Mouse (Mus musculus): ENCODE results near the gene Kcnk1. TPM values are rescaled to one million over a fixed set of nuclear protein-coding genes. Genes with fewer than 3 reads are reported as not detected.

Kcnk1 gene
- polyA plus RNA-seq, 1 experiment, result 14.7 TPM

- Histone ChIP-seq H3K4me1 (ENCODE audit: control insufficient read depth, insufficient read depth, low read length) (no peaks in the 10 kb centered on the region), H3K4me3 (replicated peaks; ENCODE audit: extremely low read depth, low read depth, low read length) (no peak overlapping the region)
- TF ChIP-seq CTCF (IDR thresholded peaks at IDR 0.05; ENCODE audit: insufficient read depth, low read length) (no peak), POLR2A (IDR thresholded peaks at IDR 0.05; ENCODE audit: borderline replicate concordance, extremely low read depth, low read depth, low read length) (no peak)
- no peak for DNase-seq
- WGBS, result 60% methylated on average over 9 of the region's 9 CpGs
Measured at GRCm38 (mm10) chr8:126063832-126064409, 69.0 kb downstream of the Kcnk1 start.

GRCm38 (mm10) chr8:126064587-126065145 is 69.7 kb downstream of the Kcnk1 start:
- 49% methylated on average over 8 of the region's 8 CpGs for WGBS
- DNase-seq, result no peak
- Histone ChIP-seq H3K4me3 (replicated peaks; ENCODE audit: extremely low read depth, low read depth, low read length) (no peak overlapping the region), H3K4me1 (ENCODE audit: control insufficient read depth, insufficient read depth, low read length) (no peaks in the 10 kb centered on the region)
- no peak for TF ChIP-seq CTCF (IDR thresholded peaks at IDR 0.05; ENCODE audit: insufficient read depth, low read length)
- TF ChIP-seq POLR2A (IDR thresholded peaks at IDR 0.05; ENCODE audit: borderline replicate concordance, extremely low read depth, low read depth, low read length), result no peak

GRCm38 (mm10) chr8:126067306-126067705 is 72.3 kb downstream of the Kcnk1 start:
- TF ChIP-seq CTCF (IDR thresholded peaks at IDR 0.05; ENCODE audit: insufficient read depth, low read length) (no peak), POLR2A (IDR thresholded peaks at IDR 0.05; ENCODE audit: borderline replicate concordance, extremely low read depth, low read depth, low read length) (no peak)
- DNase-seq, result no peak
- 68% methylated on average over 6 of the region's 6 CpGs for WGBS
- Histone ChIP-seq H3K4me1 (ENCODE audit: control insufficient read depth, insufficient read depth, low read length) (no peaks in the 10 kb centered on the region), H3K4me3 (replicated peaks; ENCODE audit: extremely low read depth, low read depth, low read length) (no peak overlapping the region)

- H3K4me1 ChIP-seq (ENCODE audit: control insufficient read depth, insufficient read depth, low read length), result no peaks in the 10 kb centered on the region
- H3K4me3 ChIP-seq (replicated peaks; ENCODE audit: extremely low read depth, low read depth, low read length), result no peak overlapping the region
- TF ChIP-seq CTCF (IDR thresholded peaks at IDR 0.05; ENCODE audit: insufficient read depth, low read length) (no peak), POLR2A (IDR thresholded peaks at IDR 0.05; ENCODE audit: borderline replicate concordance, extremely low read depth, low read depth, low read length) (no peak)
- no peak for DNase-seq
- WGBS, result 80% methylated on average over 6 of the region's 6 CpGs
Measured at GRCm38 (mm10) chr8:126068136-126068535, 73.2 kb downstream of the Kcnk1 start.

GRCm38 (mm10) chr8:126072678-126073077 is 77.7 kb downstream of the Kcnk1 start:
- Histone ChIP-seq H3K4me1 (ENCODE audit: control insufficient read depth, insufficient read depth, low read length) (no peaks in the 10 kb centered on the region), H3K4me3 (replicated peaks; ENCODE audit: extremely low read depth, low read depth, low read length) (no peak overlapping the region)
- no peak for DNase-seq
- TF ChIP-seq CTCF (IDR thresholded peaks at IDR 0.05; ENCODE audit: insufficient read depth, low read length) (no peak), POLR2A (IDR thresholded peaks at IDR 0.05; ENCODE audit: borderline replicate concordance, extremely low read depth, low read depth, low read length) (no peak)
- WGBS, result 74% methylated on average over 5 of the region's 5 CpGs

GRCm38 (mm10) chr8:126073141-126073740 is 78.3 kb downstream of the Kcnk1 start:
- no peak overlapping the region for H3K4me3 ChIP-seq (replicated peaks; ENCODE audit: extremely low read depth, low read depth, low read length)
- TF ChIP-seq CTCF (IDR thresholded peaks at IDR 0.05; ENCODE audit: insufficient read depth, low read length) (no peak), POLR2A (IDR thresholded peaks at IDR 0.05; ENCODE audit: borderline replicate concordance, extremely low read depth, low read depth, low read length) (no peak)
- no peaks in the 10 kb centered on the region for H3K4me1 ChIP-seq (ENCODE audit: control insufficient read depth, insufficient read depth, low read length)
- WGBS, result 60% methylated on average over 7 of the region's 7 CpGs
- DNase-seq, result no peak

GRCm38 (mm10) chr8:126074111-126074510 is 79.1 kb downstream of the Kcnk1 start:
- DNase-seq, result no peak
- TF ChIP-seq POLR2A (IDR thresholded peaks at IDR 0.05; ENCODE audit: borderline replicate concordance, extremely low read depth, low read depth, low read length) (no peak), CTCF (IDR thresholded peaks at IDR 0.05; ENCODE audit: insufficient read depth, low read length) (no peak)
- H3K4me1 ChIP-seq (ENCODE audit: control insufficient read depth, insufficient read depth, low read length), result no peaks in the 10 kb centered on the region
- no peak overlapping the region for H3K4me3 ChIP-seq (replicated peaks; ENCODE audit: extremely low read depth, low read depth, low read length)
- 67% methylated on average over 1 of the region's 1 CpGs for WGBS

- peak; percentile 78 for DNase-seq
- TF ChIP-seq POLR2A (IDR thresholded peaks at IDR 0.05; ENCODE audit: borderline replicate concordance, extremely low read depth, low read depth, low read length) (no peak), CTCF (IDR thresholded peaks at IDR 0.05; ENCODE audit: insufficient read depth, low read length) (peak; percentile 87)
- 11% methylated on average over 10 of the region's 10 CpGs for WGBS
- H3K4me3 ChIP-seq (replicated peaks; ENCODE audit: extremely low read depth, low read depth, low read length), result no peak overlapping the region
- no peaks in the 10 kb centered on the region for H3K4me1 ChIP-seq (ENCODE audit: control insufficient read depth, insufficient read depth, low read length)
Measured at GRCm38 (mm10) chr8:126075400-126075799, 80.4 kb downstream of the Kcnk1 start.

Other genes with a start within 250 kb of the Kcnk1 start
- gene Pcnx2, start 96.9 kb upstream of the Kcnk1 start, polyA plus RNA-seq (2012; rRNA removed), result 1.8 and 2.1 TPM in 2 replicates
- gene Map3k21, start 84.7 kb upstream of the Kcnk1 start, polyA plus RNA-seq (2012; rRNA removed), result 1.3 TPM in 2 replicates

All from lung, adult 2 months (tissue).